Mouse (Mus musculus) right cerebral cortex, postnatal 36 days (tissue): ENCODE results near the gene R3hdm2.

Experiments used
- DNase-seq, 2 experiments: peaks; one replicate each; pipeline ENCODE4 v3.0.0; 2022; ENCODE audit warnings: low spot score in 2 of 2, mixed read lengths in 1 of 2

The R3hdm2 gene

GRCm38 (mm10) chr10:127380251-127380691, at the start of gene R3hdm2:
TSS of gene R3hdm2 (plus strand) at chr10:127380327.
- DNase-seq: peak; percentile 85 to 88

- no peak for DNase-seq
Observed at GRCm38 (mm10) chr10:127332211-127332874, 47.8 kb upstream of the R3hdm2 start.

- DNase-seq: no peak
Observed at GRCm38 (mm10) chr10:127333152-127333551, 47.0 kb upstream of the R3hdm2 start.

GRCm38 (mm10) chr10:127335271-127335670, 44.9 kb upstream of the R3hdm2 start:
- no peak for DNase-seq

GRCm38 (mm10) chr10:127336952-127337351, 43.2 kb upstream of the R3hdm2 start:
- DNase-seq: no peak

GRCm38 (mm10) chr10:127337536-127338099, 42.5 kb upstream of the R3hdm2 start:
- no peak for DNase-seq

- DNase-seq: peak; percentile 76 to 82
Observed at GRCm38 (mm10) chr10:127338930-127339682, 41.0 kb upstream of the R3hdm2 start.

- no peak for DNase-seq
Observed at GRCm38 (mm10) chr10:127339683-127340576, 40.2 kb upstream of the R3hdm2 start.

GRCm38 (mm10) chr10:127340577-127341359, 39.4 kb upstream of the R3hdm2 start:
- no peak for DNase-seq

GRCm38 (mm10) chr10:127341360-127341690, 38.8 kb upstream of the R3hdm2 start:
- DNase-seq: no peak

- DNase-seq: peak; percentile 47 to 53
Observed at GRCm38 (mm10) chr10:127341891-127342639, 38.1 kb upstream of the R3hdm2 start, which contains the start of gene Gli1. TSS of gene Gli1 (minus strand) at chr10:127341974.

GRCm38 (mm10) chr10:127343029-127343428, 37.1 kb upstream of the R3hdm2 start:
- no peak for DNase-seq

GRCm38 (mm10) chr10:127346173-127346572, 34.0 kb upstream of the R3hdm2 start:
- DNase-seq: no peak

GRCm38 (mm10) chr10:127348957-127349356, 31.2 kb upstream of the R3hdm2 start:
- no peak for DNase-seq

- peak in 1 of 2 experiments; percentile 70 for DNase-seq
Observed at GRCm38 (mm10) chr10:127349810-127350209, 30.3 kb upstream of the R3hdm2 start.

GRCm38 (mm10) chr10:127350594-127351284, 29.4 kb upstream of the R3hdm2 start:
- DNase-seq: peak; percentile 49 to 64

- no peak for DNase-seq
Observed at GRCm38 (mm10) chr10:127351285-127351595, 28.9 kb upstream of the R3hdm2 start.

GRCm38 (mm10) chr10:127351719-127352118, 28.4 kb upstream of the R3hdm2 start:
- DNase-seq: no peak

- DNase-seq: no peak
Observed at GRCm38 (mm10) chr10:127352187-127352586, 27.9 kb upstream of the R3hdm2 start.

GRCm38 (mm10) chr10:127352766-127353165, 27.4 kb upstream of the R3hdm2 start:
- no peak for DNase-seq
